Mouse (Mus musculus) gastrocnemius, adult 2 months (tissue): ENCODE measurements around the gene Gm17581. TPM values are rescaled to one million over a fixed set of nuclear protein-coding genes. Genes with fewer than 3 reads are reported as not detected.
"Not testable (repeated sequence)": the region's sequence is repeated elsewhere in the genome, so short reads cannot be mapped to it uniquely, and the experiment has no call there.

Source experiments
- DNase-seq: peaks from one replicate; pipeline ENCODE4 v3.0.0; 2022
- H3K27ac ChIP-seq: fragments of 200-600 bp; 2 replicates; pipeline ENCODE4 v1.8.1; 2022; ENCODE audit warnings: mild to moderate bottlenecking
- H3K4me3 ChIP-seq: fragments of 200-600 bp; 2 replicates; pipeline ENCODE4 v1.8.1; 2022; ENCODE audit warnings: mild to moderate bottlenecking, moderate library complexity
- CTCF ChIP-seq: fragments of 200-600 bp; IDR thresholded peaks from 2 replicates; pipeline ENCODE4 v1.8.1; 2022; ENCODE audit warnings: antibody characterized with exemption, mild to moderate bottlenecking, moderate library complexity
- intact Hi-C: fragments of 180-260 bp; cut with DNase I; formaldehyde crosslinking; loops from one replicate; pipeline ENCODE4 v1.15.1; 2025
- long read RNA-seq, 2 experiments: library from polyadenylated mRNA; stranded (forward); transcript quantifications; one replicate each; pipeline ENCODE4 v2.0.0; 2021
- total RNA-seq, 2 experiments: library from RNA; stranded (reverse); gene quantifications; 2 replicates each; pipeline ENCODE4 v1.2.3; 2021

The Gm17581 gene
- not detected for total RNA-seq
- long read RNA-seq, experiment 1: 0 reads
- long read RNA-seq, experiment 2: 0 reads

DNA sequence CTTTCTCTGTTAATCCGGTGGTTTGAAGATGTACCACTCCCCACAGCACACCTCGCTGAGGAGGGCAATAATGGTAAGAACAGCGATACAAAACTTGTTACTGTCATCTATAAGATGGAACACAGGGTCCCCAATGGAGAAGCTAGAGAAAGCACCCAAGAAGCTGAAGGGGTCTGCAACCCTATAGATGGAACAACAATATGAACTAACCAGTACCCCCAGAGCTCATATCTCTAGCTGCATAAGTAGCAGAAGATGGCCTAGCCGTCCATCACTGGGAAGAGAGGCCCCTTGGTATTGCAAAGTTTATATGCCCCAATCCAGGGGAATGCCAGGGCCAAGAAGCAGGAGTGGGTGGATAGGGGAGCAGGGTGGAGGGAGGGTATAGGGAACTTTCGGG, at the start of gene Gm17581:
Gene Gm17581, minus strand, starts transcription at position 101 of the 400 bp plus-strand sequence.
- DNase-seq, H3K4me3 ChIP-seq, intact Hi-C loops: not testable (repeated sequence)
- peak within 1 kb of the TSS; percentile 67 for H3K27ac ChIP-seq

GRCm38 (mm10) chr2:155784534-155784933, 48.9 kb upstream of the Gm17581 start:
- TF ChIP-seq CTCF: no peak
- intact Hi-C loops: no loop called here
- Histone ChIP-seq H3K27ac (no peak overlapping the region), H3K4me3 (no peak overlapping the region)
- no peak for DNase-seq

DNA sequence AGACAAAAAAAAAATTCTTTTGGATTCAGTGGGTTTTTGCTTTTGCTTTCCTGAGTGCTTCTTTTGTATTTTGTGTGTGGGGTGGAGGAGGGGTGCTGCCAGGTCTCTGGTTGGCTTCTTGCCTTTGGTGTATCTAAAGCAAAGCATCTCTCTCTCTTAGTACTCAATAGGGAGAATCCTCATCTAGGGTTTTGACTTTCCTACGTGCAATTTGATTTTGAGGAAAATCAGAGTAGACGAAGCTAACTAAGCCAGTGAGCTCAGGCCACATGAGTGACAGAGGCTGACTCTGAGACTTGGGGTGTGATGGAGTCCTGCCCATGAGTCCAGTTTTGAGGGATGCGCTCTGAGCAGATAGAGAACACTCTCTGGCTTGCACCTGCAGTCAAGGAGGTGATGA, 43.8 kb upstream of the Gm17581 start:
- no peak for TF ChIP-seq CTCF
- no peak overlapping the region for H3K27ac ChIP-seq
- H3K4me3 ChIP-seq: no peak overlapping the region
- intact Hi-C loops: no loop called here
- DNase-seq: no peak

DNA sequence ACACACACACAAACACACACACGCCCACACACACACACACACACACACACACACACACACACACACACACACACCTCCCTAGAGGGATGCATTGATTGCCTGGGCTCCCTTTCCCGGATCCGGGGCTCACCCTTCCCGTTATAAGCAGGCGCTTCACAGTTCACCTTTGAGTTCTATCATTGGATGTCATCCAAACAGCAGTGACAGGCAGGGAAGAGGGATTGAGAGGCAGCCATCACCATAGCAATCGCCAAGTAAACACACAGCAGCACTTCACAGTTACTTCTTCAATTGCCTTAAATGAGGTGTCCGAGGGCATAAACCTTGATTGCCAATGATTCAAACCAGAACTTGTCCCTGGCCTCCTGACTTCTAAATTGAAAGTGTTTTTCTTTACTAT, 43.4 kb upstream of the Gm17581 start:
- TF ChIP-seq CTCF: no peak
- Histone ChIP-seq H3K4me3 (no peak overlapping the region), H3K27ac (no peak overlapping the region)
- DNase-seq: no peak
- intact Hi-C loops: no loop called here

- no peak for TF ChIP-seq CTCF
- intact Hi-C loops: no loop called here
Observed at GRCm38 (mm10) chr2:155778004-155778403, 42.3 kb upstream of the Gm17581 start.

GRCm38 (mm10) chr2:155777688-155777985, 42.0 kb upstream of the Gm17581 start:
- intact Hi-C loops: no loop called here

More at GRCm38 (mm10) chr2:155778004-155778403, 42.3 kb upstream of the Gm17581 start:
- DNase-seq: no peak
- Histone ChIP-seq H3K4me3 (no peak overlapping the region), H3K27ac (no peak overlapping the region)

GRCm38 (mm10) chr2:155776824-155777687, 41.4 kb upstream of the Gm17581 start:
- no peak overlapping the region for H3K4me3 ChIP-seq
- no peak for TF ChIP-seq CTCF
- intact Hi-C loops: no loop called here

More at GRCm38 (mm10) chr2:155777688-155777985, 42.0 kb upstream of the Gm17581 start:
- TF ChIP-seq CTCF: no peak
- no peak for DNase-seq
- no peak overlapping the region for H3K4me3 ChIP-seq
- no peak overlapping the region for H3K27ac ChIP-seq

DNA sequence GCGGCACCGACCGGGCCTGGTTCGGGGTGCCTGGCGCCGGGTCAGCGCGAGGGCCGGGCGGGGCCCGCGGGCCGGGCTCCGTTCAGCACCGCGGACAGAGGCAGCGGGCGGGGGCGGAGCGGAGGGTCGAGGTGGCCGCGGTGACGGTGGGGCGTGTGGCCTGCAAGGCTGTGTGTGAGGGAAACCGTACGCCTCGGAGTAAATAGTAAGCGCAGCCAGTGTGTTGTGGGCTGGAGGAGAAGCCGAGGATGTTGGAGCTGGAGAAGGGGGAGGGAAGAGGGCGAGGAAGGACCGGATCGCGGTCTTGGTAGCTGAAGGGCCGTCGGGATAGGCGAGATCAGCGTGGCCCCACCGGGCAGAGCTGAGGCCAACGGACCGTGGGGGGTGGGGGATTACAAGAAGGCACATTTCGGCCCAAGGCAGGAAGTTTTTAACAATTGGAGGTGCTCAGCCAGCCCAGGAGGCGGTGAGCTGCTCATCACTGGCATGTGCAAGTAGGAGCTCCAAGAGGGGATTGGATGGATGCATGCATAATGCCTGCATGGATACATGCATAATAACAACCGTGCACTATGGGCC, 40.1 kb upstream of the Gm17581 start:
- Histone ChIP-seq H3K27ac (no peak overlapping the region), H3K4me3 (peak overlapping the region; percentile 59)
- DNase-seq: peak; percentile 78
- intact Hi-C loops: no loop called here
- no peak for TF ChIP-seq CTCF

More at GRCm38 (mm10) chr2:155776824-155777687, 41.4 kb upstream of the Gm17581 start:
- H3K27ac ChIP-seq: no peak overlapping the region
- DNase-seq: no peak

DNA sequence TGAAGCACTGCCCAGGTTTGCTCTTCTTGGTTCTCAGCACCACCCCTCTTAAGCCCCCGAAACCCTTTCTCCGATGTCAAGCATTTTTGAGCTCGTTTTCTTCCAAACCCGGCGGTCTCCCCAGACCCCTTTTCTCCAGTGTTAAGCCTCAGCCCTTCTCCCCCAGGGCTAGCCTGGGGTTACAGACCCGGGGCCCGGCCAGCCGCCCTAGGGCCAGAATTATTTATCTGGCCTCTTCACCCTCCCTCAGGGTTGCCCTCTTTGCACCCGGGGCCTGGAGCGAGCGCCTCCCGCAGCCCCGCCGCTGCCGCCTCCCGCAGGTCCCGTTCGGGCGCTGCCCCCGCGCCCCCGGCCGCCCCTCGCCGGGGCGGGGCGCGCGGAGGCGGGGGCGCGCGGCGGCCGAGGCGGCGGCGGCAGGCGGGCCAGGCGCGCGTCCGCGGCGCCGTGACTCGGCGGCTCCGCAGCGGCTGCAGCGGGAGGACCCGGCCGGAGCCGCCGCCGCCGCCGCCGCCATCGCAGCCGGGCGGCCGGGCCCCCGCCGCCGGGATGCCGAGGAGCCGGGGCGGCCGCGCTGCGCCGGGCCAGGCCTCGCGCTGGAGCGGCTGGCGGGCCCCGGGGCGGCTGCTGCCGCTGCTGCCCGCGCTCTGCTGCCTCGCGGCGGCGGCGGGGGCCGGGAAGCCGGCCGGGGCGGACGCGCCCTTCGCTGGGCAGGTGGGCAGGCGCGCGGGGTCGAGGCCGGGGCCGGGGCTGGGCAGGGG, 39.4 kb upstream of the Gm17581 start, which contains the start of gene Mmp24:
Gene Mmp24, plus strand, starts transcription at position 416 of the 758 bp plus-strand sequence.
- no peak for DNase-seq
- Histone ChIP-seq H3K4me3 (peak within 1 kb of the TSS; percentile 59), H3K27ac (no peak within 1 kb of the TSS)
- TF ChIP-seq CTCF: no peak
- intact Hi-C loops: no loop called here

- Histone ChIP-seq H3K4me3 (no peak overlapping the region), H3K27ac (no peak overlapping the region)
- no peak for TF ChIP-seq CTCF
- intact Hi-C loops: no loop called here
- no peak for DNase-seq
Observed at GRCm38 (mm10) chr2:155774261-155774926, 38.7 kb upstream of the Gm17581 start.

DNA sequence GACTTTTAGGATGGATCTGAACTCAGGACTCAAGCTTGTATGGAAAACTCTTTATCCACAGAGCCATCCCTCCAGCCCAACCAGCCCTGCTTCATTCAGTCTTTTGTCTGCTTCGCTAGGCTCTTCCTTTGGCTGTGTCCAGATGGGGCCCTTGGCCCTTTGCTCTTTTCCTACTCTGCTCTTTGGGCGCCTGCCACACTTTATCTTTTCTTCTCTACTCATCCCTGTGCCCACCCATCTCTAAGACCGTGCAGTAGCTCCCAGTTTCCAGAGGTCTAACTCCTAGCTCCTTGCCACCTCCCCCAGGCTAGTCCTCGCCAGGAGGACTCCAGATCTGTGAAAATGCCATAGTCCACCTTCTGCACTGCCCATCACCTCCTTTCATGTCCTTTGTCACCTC, 38.0 kb upstream of the Gm17581 start:
- intact Hi-C loops: no loop called here
- Histone ChIP-seq H3K4me3 (no peak overlapping the region), H3K27ac (no peak overlapping the region)
- DNase-seq: no peak
- no peak for TF ChIP-seq CTCF

GRCm38 (mm10) chr2:155764679-155765418, 29.2 kb upstream of the Gm17581 start:
- peak; percentile 76 for TF ChIP-seq CTCF
- DNase-seq: peak; percentile 68
- Histone ChIP-seq H3K27ac (no peak overlapping the region), H3K4me3 (no peak overlapping the region)
- intact Hi-C loops: loop anchor here (1.0 to 5.0 kb wide), 3 partner anchors 47 to 92 kb away; no protein-coding TSS in a partner anchor
